Mouse (Mus musculus) cerebellum, postnatal 10 days (tissue): Measurements from ENCODE around the gene Tcf23.

Source experiments
- DNase-seq, 2 experiments: peaks; one replicate each; pipeline ENCODE4 v3.0.0; 2021; ENCODE audit warnings: mixed read lengths in 2 of 2

Gene Tcf23

GRCm38 (mm10) chr5:30968416-30968815 is at the start of gene Tcf23:
Gene Tcf23, plus strand, starts transcription at chr5:30968662.
- DNase-seq = peak in 1 of 2 experiments; percentile 45

- DNase-seq = no peak
Observed at GRCm38 (mm10) chr5:30918691-30919090, 49.8 kb upstream of the Tcf23 start.

- DNase-seq = no peak
Observed at GRCm38 (mm10) chr5:30919831-30920614, 48.4 kb upstream of the Tcf23 start.

- DNase-seq = no peak
Observed at GRCm38 (mm10) chr5:30920621-30921020, 47.8 kb upstream of the Tcf23 start.

GRCm38 (mm10) chr5:30921256-30922033 is 47.0 kb upstream of the Tcf23 start, which contains the start of gene Khk:
Gene Khk, plus strand, starts transcription at chr5:30921431.
- DNase-seq = peak; percentile 97 to 99

- no peak for DNase-seq
Observed at GRCm38 (mm10) chr5:30922581-30923041, 45.9 kb upstream of the Tcf23 start.

GRCm38 (mm10) chr5:30923119-30923518 is 45.3 kb upstream of the Tcf23 start:
- DNase-seq = no peak

GRCm38 (mm10) chr5:30924614-30925013 is 43.8 kb upstream of the Tcf23 start:
- no peak for DNase-seq

- DNase-seq = no peak
Observed at GRCm38 (mm10) chr5:30925217-30925616, 43.2 kb upstream of the Tcf23 start.

- DNase-seq = no peak
Observed at GRCm38 (mm10) chr5:30926073-30926472, 42.4 kb upstream of the Tcf23 start.

- peak; percentile 53 to 57 for DNase-seq
Observed at GRCm38 (mm10) chr5:30927945-30928529, 40.4 kb upstream of the Tcf23 start.

- DNase-seq = peak; percentile 90 to 92
Observed at GRCm38 (mm10) chr5:30930121-30930520, 38.3 kb upstream of the Tcf23 start.

GRCm38 (mm10) chr5:30930846-30931245 is 37.6 kb upstream of the Tcf23 start:
- DNase-seq = peak; percentile 62 to 68

- no peak for DNase-seq
Observed at GRCm38 (mm10) chr5:30931378-30931777, 37.1 kb upstream of the Tcf23 start.

GRCm38 (mm10) chr5:30933705-30934104 is 34.8 kb upstream of the Tcf23 start:
- no peak for DNase-seq

GRCm38 (mm10) chr5:30934725-30935461 is 33.6 kb upstream of the Tcf23 start:
- DNase-seq = no peak

- peak in 1 of 2 experiments; percentile 35 for DNase-seq
Observed at GRCm38 (mm10) chr5:30943004-30943403, 25.5 kb upstream of the Tcf23 start.

- DNase-seq = no peak
Observed at GRCm38 (mm10) chr5:30944344-30944743, 24.1 kb upstream of the Tcf23 start.

GRCm38 (mm10) chr5:30944956-30945781 is 23.3 kb upstream of the Tcf23 start, which contains the start of gene Cgref1:
Gene Cgref1, minus strand, starts transcription at chr5:30945591.
- DNase-seq = peak; percentile 82 to 83

- DNase-seq = no peak
Observed at GRCm38 (mm10) chr5:30948620-30949019, 19.8 kb upstream of the Tcf23 start.

- peak; percentile 94 to 97 for DNase-seq
Observed at GRCm38 (mm10) chr5:30949654-30950326, 18.7 kb upstream of the Tcf23 start.
